Mouse (Mus musculus) stomach, embryonic 14.5 days (tissue): ENCODE measurements at regions not wholly inside any gene's neighbourhood (a gene's known extent, or its start where the extent isn't known, plus 50 kb on each side); places are given as distances from the start of the nearest gene placed in this dataset.
"Not testable (repeated sequence)": the region's sequence is repeated elsewhere in the genome, so short reads cannot be mapped to it uniquely, and the experiment has no call there.

Experiments used
- ATAC-seq: fragments of 200-750 bp; cut with Nextera tagmentation; 2 replicates; pipeline ENCODE4 v1.8.0; 2017; ENCODE audit warnings: low read depth, moderate TSS enrichment; ENCODE audit not compliant: insufficient number of reproducible peaks, insufficient read depth, low FRiP score
- H3K27ac ChIP-seq: fragments of 300-500 bp; sonication (generic); 2 replicates; pipeline ENCODE4 v1.5.1; 2014; ENCODE audit warnings: mild to moderate bottlenecking, low read length, moderate library complexity, mixed read lengths
- H3K27me3 ChIP-seq: fragments of 300-500 bp; sonication (generic); 2 replicates; pipeline ENCODE4 v1.6.1; 2014; ENCODE audit warnings: low read length, control low read depth, mixed read lengths; ENCODE audit not compliant: control insufficient read depth, insufficient read depth
- H3K36me3 ChIP-seq: fragments of 300-500 bp; sonication (generic); 2 replicates; pipeline ENCODE4 v1.6.1; 2014; ENCODE audit warnings: mild to moderate bottlenecking, control low read depth, low read length, moderate library complexity, mixed read lengths; ENCODE audit not compliant: control insufficient read depth, insufficient read depth
- H3K4me1 ChIP-seq: fragments of 300-500 bp; sonication (generic); 2 replicates; pipeline ENCODE4 v1.6.1; 2014; ENCODE audit warnings: low read length, control low read depth, mixed read lengths; ENCODE audit not compliant: control insufficient read depth, insufficient read depth
- H3K4me2 ChIP-seq: fragments of 300-500 bp; sonication (generic); replicated peaks from 2 replicates; pipeline ENCODE4 v1.6.1; 2014; ENCODE audit warnings: low read depth, low read length, control low read depth
- H3K4me3 ChIP-seq: fragments of 300-500 bp; sonication (generic); 2 replicates; pipeline ENCODE4 v1.5.1; 2014; ENCODE audit warnings: low read depth, low read length, control low read depth
- H3K9ac ChIP-seq: fragments of 300-500 bp; sonication (generic); replicated peaks from 2 replicates; pipeline ENCODE4 v1.6.1; 2014; ENCODE audit warnings: low read depth, mild to moderate bottlenecking, control low read depth, low read length, moderate library complexity, mixed read lengths
- H3K9me3 ChIP-seq: fragments of 300-500 bp; sonication (generic); 2 replicates; pipeline ENCODE4 v1.6.1; 2016; ENCODE audit warnings: low read depth, low read length, control low read depth; ENCODE audit not compliant: control insufficient read depth
- WGBS: fragments of 180-500 bp; shearing (Covaris S2); extraction: QIAGEN DNeasy Blood & Tissue Kit; methylation state at CpG from one replicate; pipeline ENCODE4 v1.1.7; 2014; 5-methylcytosine and 5-hydroxymethylcytosine counted together

GRCm38 (mm10) chr10:69036096-69036495 is 115.1 kb upstream of the Rhobtb1 start:
- 93% methylated on average over 2 of the region's 2 CpGs for WGBS
- ATAC-seq: no peak

DNA sequence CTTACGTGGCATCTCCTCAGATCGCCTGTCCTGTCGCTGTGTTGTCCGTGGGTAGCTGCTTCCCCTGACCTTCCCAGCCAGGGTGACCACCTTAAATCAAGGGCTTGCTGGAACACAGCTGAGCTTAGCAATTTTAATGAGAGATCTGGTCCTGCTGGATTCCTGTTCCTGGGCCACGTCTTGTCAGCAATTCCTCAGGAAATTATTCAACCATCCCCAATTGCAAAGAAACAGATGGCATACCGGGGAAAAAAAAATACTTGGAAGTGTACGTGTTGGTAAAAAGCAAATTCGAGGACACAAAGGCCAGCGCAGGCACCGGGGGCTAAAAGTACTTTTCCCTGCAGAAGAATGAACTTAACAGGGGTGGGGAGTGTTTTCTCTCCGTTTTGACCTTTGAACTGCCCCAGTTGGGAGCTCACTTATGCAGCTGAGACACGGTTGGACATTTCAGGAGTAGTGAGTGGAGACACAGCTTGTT is 107.0 kb upstream of the Rhobtb1 start:
- WGBS: 38% methylated on average over 12 of the region's 12 CpGs
- Histone ChIP-seq H3K4me2 (no peak overlapping the region), H3K9ac (no peak overlapping the region), H3K36me3 (no peaks in the 10 kb centered on the region), H3K27me3 (no peaks in the 10 kb centered on the region), H3K4me3 (no peak overlapping the region), H3K9me3 (no peaks in the 10 kb centered on the region), H3K27ac (peak overlapping the region; percentile 3; the same call in 1 of the 2 replicates), H3K4me1 (peaks cover 17% of the 10 kb centered on the region; the same call in 1 of the 2 replicates)
- no peak for ATAC-seq

More at GRCm38 (mm10) chr10:69036096-69036495, 115.1 kb upstream of the Rhobtb1 start:
- H3K4me3 ChIP-seq: no peak overlapping the region
- no peaks in the 10 kb centered on the region for H3K36me3 ChIP-seq
- no peaks in the 10 kb centered on the region for H3K27me3 ChIP-seq
- no peak overlapping the region for H3K4me2 ChIP-seq
- H3K4me1 ChIP-seq: no peaks in the 10 kb centered on the region
- no peak overlapping the region for H3K9ac ChIP-seq
- no peak overlapping the region for H3K27ac ChIP-seq
- H3K9me3 ChIP-seq: no peaks in the 10 kb centered on the region

DNA sequence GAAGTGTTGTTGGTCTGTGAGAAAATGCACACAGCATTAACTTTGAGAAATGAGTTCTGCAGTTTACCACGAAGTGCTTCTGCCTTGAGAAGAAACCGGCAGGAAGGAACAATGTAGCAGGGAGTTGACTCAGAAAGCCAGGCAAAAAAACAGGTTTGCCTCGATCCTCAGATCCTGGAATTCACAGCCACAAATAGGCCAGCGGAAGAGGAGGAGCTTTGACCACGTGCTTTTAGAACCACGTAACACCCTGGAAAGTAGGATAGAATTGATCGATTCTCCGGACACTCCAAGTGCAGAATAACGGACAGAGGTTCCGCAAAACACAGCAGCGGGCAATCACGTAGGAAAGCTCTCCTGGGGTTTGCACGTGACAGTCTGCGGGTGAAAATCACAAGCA is 106.0 kb upstream of the Rhobtb1 start:
- no peaks in the 10 kb centered on the region for H3K36me3 ChIP-seq
- H3K27ac ChIP-seq: peak overlapping the region; percentile 1; the same call in 1 of the 2 replicates
- H3K27me3 ChIP-seq: no peaks in the 10 kb centered on the region
- ATAC-seq: no peak
- no peaks in the 10 kb centered on the region for H3K9me3 ChIP-seq
- no peak overlapping the region for H3K9ac ChIP-seq
- WGBS: 69% methylated on average over 14 of the region's 14 CpGs
- H3K4me1 ChIP-seq: peaks cover 17% of the 10 kb centered on the region; the same call in 1 of the 2 replicates
- H3K4me2 ChIP-seq: no peak overlapping the region
- no peak overlapping the region for H3K4me3 ChIP-seq

GRCm38 (mm10) chr10:69046008-69046555 is 105.2 kb upstream of the Rhobtb1 start:
- Histone ChIP-seq H3K27ac (peak overlapping the region; percentile 27; the same call in 1 of the 2 replicates), H3K4me1 (peaks cover 17% of the 10 kb centered on the region; the same call in 1 of the 2 replicates), H3K4me2 (no peak overlapping the region), H3K9me3 (no peaks in the 10 kb centered on the region), H3K9ac (no peak overlapping the region), H3K36me3 (no peaks in the 10 kb centered on the region), H3K4me3 (no peak overlapping the region), H3K27me3 (no peaks in the 10 kb centered on the region)
- ATAC-seq: no peak
- WGBS: 22% methylated on average over 10 of the region's 10 CpGs

DNA sequence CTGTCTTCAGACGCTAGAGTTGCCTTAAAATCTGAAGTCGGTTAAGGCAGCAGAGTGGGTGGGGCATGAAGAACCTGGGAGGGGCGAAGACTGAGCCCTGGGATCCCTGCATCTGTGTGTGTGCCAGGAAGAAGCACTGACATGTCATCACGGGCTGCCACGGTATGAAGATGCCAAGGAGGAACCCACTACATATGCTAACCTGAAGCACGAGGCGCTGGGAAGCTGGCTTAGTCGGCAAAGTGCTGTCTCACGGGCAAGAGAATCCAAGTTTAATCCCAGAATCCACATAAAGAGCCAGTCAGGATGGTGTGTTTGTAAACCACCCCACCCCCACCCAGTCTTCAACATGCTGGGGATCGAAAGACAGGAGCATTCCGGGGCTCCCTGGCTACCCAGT is 73.2 kb upstream of the Rhobtb1 start:
- H3K4me2 ChIP-seq: no peak overlapping the region
- H3K9me3 ChIP-seq: no peaks in the 10 kb centered on the region
- no peak overlapping the region for H3K9ac ChIP-seq
- no peaks in the 10 kb centered on the region for H3K4me1 ChIP-seq
- H3K4me3 ChIP-seq: no peak overlapping the region
- WGBS: 74% methylated on average over 11 of the region's 11 CpGs
- no peak overlapping the region for H3K27ac ChIP-seq
- no peaks in the 10 kb centered on the region for H3K27me3 ChIP-seq
- ATAC-seq: no peak
- H3K36me3 ChIP-seq: no peaks in the 10 kb centered on the region

DNA sequence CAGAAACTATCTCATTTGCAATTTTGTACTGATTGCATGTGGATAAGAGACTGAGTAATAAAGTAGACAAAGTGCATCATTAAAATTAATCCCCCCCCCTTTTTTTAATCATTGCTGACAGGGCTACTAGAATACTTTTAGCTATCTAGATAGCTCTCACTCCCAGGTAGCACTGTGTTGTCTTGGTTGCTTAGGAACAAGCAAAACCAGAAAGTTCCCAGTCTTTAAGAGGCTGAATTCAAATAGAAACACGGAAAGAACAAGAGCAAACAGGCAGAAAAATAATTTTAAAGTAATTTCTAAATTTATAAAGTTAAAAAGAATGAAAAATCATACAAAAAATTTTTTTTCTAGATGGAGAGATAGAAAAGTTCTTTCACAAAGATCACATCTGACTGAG is 65.0 kb upstream of the Rhobtb1 start:
- ATAC-seq: no peak
- no peaks in the 10 kb centered on the region for H3K4me1 ChIP-seq
- no peaks in the 10 kb centered on the region for H3K36me3 ChIP-seq
- no peak overlapping the region for H3K4me2 ChIP-seq
- H3K27me3 ChIP-seq: no peaks in the 10 kb centered on the region
- H3K9me3 ChIP-seq: no peaks in the 10 kb centered on the region
- WGBS: 61% methylated on average over 1 of the region's 1 CpGs
- no peak overlapping the region for H3K4me3 ChIP-seq
- H3K9ac ChIP-seq: no peak overlapping the region
- H3K27ac ChIP-seq: no peak overlapping the region

GRCm38 (mm10) chr10:69091872-69092271 is 59.4 kb upstream of the Rhobtb1 start:
- H3K27ac ChIP-seq: no peak overlapping the region
- H3K4me3 ChIP-seq: no peak overlapping the region
- no peaks in the 10 kb centered on the region for H3K9me3 ChIP-seq
- no peak for ATAC-seq
- no peak overlapping the region for H3K9ac ChIP-seq
- 71% methylated on average over 3 of the region's 3 CpGs for WGBS
- H3K4me1 ChIP-seq: no peaks in the 10 kb centered on the region
- no peaks in the 10 kb centered on the region for H3K27me3 ChIP-seq
- H3K36me3 ChIP-seq: no peaks in the 10 kb centered on the region
- H3K4me2 ChIP-seq: no peak overlapping the region

DNA sequence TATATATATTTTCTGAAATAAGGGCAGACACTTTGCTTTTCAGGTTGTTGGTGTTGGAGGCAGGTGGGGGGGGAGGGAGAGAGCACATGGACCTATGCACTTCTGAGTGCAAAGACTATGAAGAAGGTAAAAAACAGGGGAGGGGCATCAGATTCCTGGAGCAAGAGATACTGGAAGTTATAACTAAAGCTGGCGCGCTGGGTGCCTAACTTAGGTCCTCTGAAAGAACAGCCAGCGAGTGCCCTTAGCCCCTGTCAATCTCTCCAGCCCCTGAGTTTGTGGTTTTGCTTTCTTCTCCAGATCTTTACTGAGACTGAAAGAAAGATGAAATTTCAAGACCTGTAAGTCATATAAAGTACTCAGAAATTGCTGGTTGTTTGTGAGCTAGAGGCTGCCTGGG is 51.2 kb upstream of the Rhobtb1 start:
- ATAC-seq: no peak
- Histone ChIP-seq H3K4me2 (no peak overlapping the region), H3K9ac (no peak overlapping the region), H3K27ac (no peak overlapping the region), H3K4me3 (no peak overlapping the region), H3K4me1 (no peaks in the 10 kb centered on the region), H3K36me3 (no peaks in the 10 kb centered on the region), H3K9me3 (no peaks in the 10 kb centered on the region), H3K27me3 (no peaks in the 10 kb centered on the region)
- 84% methylated on average over 3 of the region's 3 CpGs for WGBS

DNA sequence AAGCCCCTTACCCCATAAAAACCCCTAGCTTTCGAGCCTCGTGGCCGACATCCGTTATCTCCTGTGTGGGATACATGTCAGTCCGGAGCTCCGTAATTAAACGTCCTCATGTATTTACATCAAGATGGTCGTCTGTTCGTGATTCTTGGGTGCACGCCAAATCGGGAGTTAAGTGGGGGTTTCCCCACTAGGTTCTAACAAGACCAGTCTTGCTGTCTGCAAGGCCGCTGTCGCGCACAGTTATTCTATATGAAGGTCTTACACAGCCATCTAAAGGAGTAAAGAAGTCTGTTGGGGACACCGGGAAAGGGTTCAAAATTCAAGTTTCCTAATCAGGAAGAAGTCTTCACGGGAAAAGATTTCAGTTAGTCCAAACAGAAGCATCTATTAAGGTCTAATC is 50.5 kb upstream of the Rhobtb1 start:
- WGBS: 55% methylated on average over 16 of the region's 16 CpGs
- H3K27me3 ChIP-seq, ATAC-seq: not testable (repeated sequence)

More for the DNA sequence above, 50.5 kb upstream of the Rhobtb1 start:
- not testable (repeated sequence) for H3K4me1 ChIP-seq, H3K4me3 ChIP-seq, H3K9me3 ChIP-seq, H3K27ac ChIP-seq, H3K4me2 ChIP-seq, H3K9ac ChIP-seq, H3K36me3 ChIP-seq
